Mouse (Mus musculus): ENCODE measurements around the gene Opcml. TPM values are rescaled to one million over a fixed set of nuclear protein-coding genes. Genes with fewer than 3 reads are reported as not detected.

Opcml gene
- polyA plus RNA-seq, 1 experiment = not detected

DNA sequence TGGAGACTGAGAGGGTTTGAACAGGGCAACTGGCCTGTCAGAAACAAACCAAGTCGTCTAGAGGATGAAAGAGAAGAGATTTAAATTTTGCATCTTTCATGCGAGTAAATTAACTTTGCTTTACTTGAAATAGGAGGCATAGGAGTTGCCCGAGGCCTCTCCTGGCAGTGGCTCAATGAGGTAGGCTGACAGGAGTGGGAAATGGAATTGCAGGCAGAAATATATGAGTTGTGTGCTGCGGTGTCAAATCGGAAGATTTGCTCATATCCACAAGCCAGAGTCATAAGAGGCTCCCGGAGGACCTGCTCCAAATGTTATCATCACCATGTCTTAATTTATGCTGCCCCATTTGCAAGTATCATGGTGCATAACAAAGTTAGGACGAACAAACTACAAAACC lies 391.3 kb downstream of the Opcml start:
- no peaks in the 10 kb centered on the region for H3K36me3 ChIP-seq (ENCODE audit: control insufficient read depth, insufficient read depth)
- no peak overlapping the region for H3K4me2 ChIP-seq (ENCODE audit: low read depth)
- H3K79me2 ChIP-seq (ENCODE audit: control insufficient read depth, insufficient read depth) = no peaks in the 10 kb centered on the region
- no peak for TF ChIP-seq E2F4 (IDR thresholded peaks at IDR 0.05; ENCODE audit: insufficient read depth)
- TF ChIP-seq TCF12 (IDR thresholded peaks at IDR 0.05; ENCODE audit: insufficient read depth, poor library complexity, severe bottlenecking) = no peak
- no peak for TF ChIP-seq MYOG (IDR thresholded peaks at IDR 0.05; ENCODE audit: control insufficient read depth in 1 of 3, insufficient read depth in 1 of 3, insufficient read length in 2 of 3, low read depth in 2 of 3)
- TF ChIP-seq USF1 (IDR thresholded peaks at IDR 0.05; ENCODE audit: low read depth) = no peak
- no peak for TF ChIP-seq POLR2AphosphoS2 (IDR thresholded peaks at IDR 0.05; ENCODE audit: insufficient read length, low read depth)
- no peak for TF ChIP-seq TCF3 (IDR thresholded peaks at IDR 0.05; ENCODE audit: insufficient read length, low read depth)
- no peak for TF ChIP-seq REST (IDR thresholded peaks at IDR 0.05; ENCODE audit: insufficient read depth, insufficient read length)
- no peak for TF ChIP-seq MAX (IDR thresholded peaks at IDR 0.05; ENCODE audit: low read depth)
- TF ChIP-seq MYOD1 (IDR thresholded peaks at IDR 0.05; ENCODE audit: control insufficient read depth in 1 of 3, insufficient read length in 2 of 3, low read depth in 2 of 3) = no peak
- TF ChIP-seq POLR2A (IDR thresholded peaks at IDR 0.05; ENCODE audit: insufficient read length, low read depth) = no peak
- TF ChIP-seq CEBPB (IDR thresholded peaks at IDR 0.05; ENCODE audit: insufficient read depth, poor library complexity, severe bottlenecking) = no peak
- TF ChIP-seq SRF (IDR thresholded peaks at IDR 0.05; ENCODE audit: control insufficient read depth, insufficient read length, low read depth) = no peak
- H3K27me3 ChIP-seq (ENCODE audit: control insufficient read depth, insufficient read depth, insufficient read length) = no peaks in the 10 kb centered on the region
- H3ac ChIP-seq (ENCODE audit: control insufficient read depth, insufficient read length) = no peak overlapping the region
- no peak overlapping the region for H3K4me3 ChIP-seq

GRCm38 (mm10) chr9:28190226-28190625 lies 399.7 kb downstream of the Opcml start:
- Histone ChIP-seq H3K36me3 (ENCODE audit: control insufficient read depth, insufficient read depth) (no peaks in the 10 kb centered on the region), H3K4me3 (no peak overlapping the region), H3K79me2 (ENCODE audit: control insufficient read depth, insufficient read depth) (no peaks in the 10 kb centered on the region), H3K4me2 (ENCODE audit: low read depth) (no peak overlapping the region), H3ac (ENCODE audit: control insufficient read depth, insufficient read length) (no peak overlapping the region), H3K27me3 (ENCODE audit: control insufficient read depth, insufficient read depth, insufficient read length) (no peaks in the 10 kb centered on the region)
- TF ChIP-seq MAX (IDR thresholded peaks at IDR 0.05; ENCODE audit: low read depth) (no peak), CEBPB (IDR thresholded peaks at IDR 0.05; ENCODE audit: insufficient read depth, poor library complexity, severe bottlenecking) (no peak), POLR2A (IDR thresholded peaks at IDR 0.05; ENCODE audit: insufficient read length, low read depth) (no peak), REST (IDR thresholded peaks at IDR 0.05; ENCODE audit: insufficient read depth, insufficient read length) (no peak), MYOD1 (IDR thresholded peaks at IDR 0.05; ENCODE audit: control insufficient read depth in 1 of 3, insufficient read length in 2 of 3, low read depth in 2 of 3) (no peak), TCF12 (IDR thresholded peaks at IDR 0.05; ENCODE audit: insufficient read depth, poor library complexity, severe bottlenecking) (no peak), POLR2AphosphoS2 (IDR thresholded peaks at IDR 0.05; ENCODE audit: insufficient read length, low read depth) (no peak), MYOG (IDR thresholded peaks at IDR 0.05; ENCODE audit: control insufficient read depth in 1 of 3, insufficient read depth in 1 of 3, insufficient read length in 2 of 3, low read depth in 2 of 3) (no peak), E2F4 (IDR thresholded peaks at IDR 0.05; ENCODE audit: insufficient read depth) (no peak), USF1 (IDR thresholded peaks at IDR 0.05; ENCODE audit: low read depth) (no peak), TCF3 (IDR thresholded peaks at IDR 0.05; ENCODE audit: insufficient read length, low read depth) (no peak), SRF (IDR thresholded peaks at IDR 0.05; ENCODE audit: control insufficient read depth, insufficient read length, low read depth) (no peak)

DNA sequence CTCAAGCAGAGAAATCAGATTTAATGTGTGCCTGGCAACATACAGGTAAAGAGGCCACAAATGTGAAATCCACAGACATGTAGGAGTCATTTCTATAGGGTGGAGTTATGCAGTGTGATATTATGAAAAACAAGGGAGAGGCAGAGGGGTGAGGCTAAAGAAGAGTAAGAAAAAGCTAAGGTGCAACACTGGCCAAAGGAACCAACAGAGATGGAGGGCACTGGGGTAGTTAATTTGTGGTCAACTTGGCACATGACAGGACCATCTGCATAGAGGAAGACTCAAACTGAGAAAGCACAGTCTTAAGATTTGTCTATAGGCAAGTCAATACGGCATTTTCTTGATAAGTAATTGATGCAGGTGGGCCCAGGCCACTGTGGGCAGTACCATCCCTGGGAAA lies 400.2 kb downstream of the Opcml start:
- TF ChIP-seq POLR2AphosphoS2 (IDR thresholded peaks at IDR 0.05; ENCODE audit: insufficient read length, low read depth) (no peak), E2F4 (IDR thresholded peaks at IDR 0.05; ENCODE audit: insufficient read depth) (no peak)
- no peak overlapping the region for H3K4me2 ChIP-seq (ENCODE audit: low read depth)
- no peaks in the 10 kb centered on the region for H3K79me2 ChIP-seq (ENCODE audit: control insufficient read depth, insufficient read depth)
- H3K27me3 ChIP-seq (ENCODE audit: control insufficient read depth, insufficient read depth, insufficient read length) = no peaks in the 10 kb centered on the region
- H3K36me3 ChIP-seq (ENCODE audit: control insufficient read depth, insufficient read depth) = no peaks in the 10 kb centered on the region
- H3K4me3 ChIP-seq = no peak overlapping the region
- H3ac ChIP-seq (ENCODE audit: control insufficient read depth, insufficient read length) = no peak overlapping the region

- H3K79me2 ChIP-seq (ENCODE audit: control insufficient read depth, insufficient read depth) = no peaks in the 10 kb centered on the region
- H3K27me3 ChIP-seq (ENCODE audit: control insufficient read depth, insufficient read depth, insufficient read length) = no peaks in the 10 kb centered on the region
- no peak overlapping the region for H3K4me2 ChIP-seq (ENCODE audit: low read depth)
- no peak overlapping the region for H3ac ChIP-seq (ENCODE audit: control insufficient read depth, insufficient read length)
- no peak overlapping the region for H3K4me3 ChIP-seq
- no peaks in the 10 kb centered on the region for H3K36me3 ChIP-seq (ENCODE audit: control insufficient read depth, insufficient read depth)
- TF ChIP-seq CEBPB (IDR thresholded peaks at IDR 0.05; ENCODE audit: insufficient read depth, poor library complexity, severe bottlenecking) (no peak), MYOG (IDR thresholded peaks at IDR 0.05; ENCODE audit: control insufficient read depth in 1 of 3, insufficient read depth in 1 of 3, insufficient read length in 2 of 3, low read depth in 2 of 3) (no peak), POLR2A (IDR thresholded peaks at IDR 0.05; ENCODE audit: insufficient read length, low read depth) (no peak), MYOD1 (IDR thresholded peaks at IDR 0.05; ENCODE audit: control insufficient read depth in 1 of 3, insufficient read length in 2 of 3, low read depth in 2 of 3) (no peak), USF1 (IDR thresholded peaks at IDR 0.05; ENCODE audit: low read depth) (no peak), TCF3 (IDR thresholded peaks at IDR 0.05; ENCODE audit: insufficient read length, low read depth) (no peak), MAX (IDR thresholded peaks at IDR 0.05; ENCODE audit: low read depth) (no peak), TCF12 (IDR thresholded peaks at IDR 0.05; ENCODE audit: insufficient read depth, poor library complexity, severe bottlenecking) (no peak), E2F4 (IDR thresholded peaks at IDR 0.05; ENCODE audit: insufficient read depth) (no peak), REST (IDR thresholded peaks at IDR 0.05; ENCODE audit: insufficient read depth, insufficient read length) (no peak), POLR2AphosphoS2 (IDR thresholded peaks at IDR 0.05; ENCODE audit: insufficient read length, low read depth) (no peak), SRF (IDR thresholded peaks at IDR 0.05; ENCODE audit: control insufficient read depth, insufficient read length, low read depth) (no peak)
Measured at GRCm38 (mm10) chr9:28196550-28196949, 406.0 kb downstream of the Opcml start.

- no peaks in the 10 kb centered on the region for H3K27me3 ChIP-seq (ENCODE audit: control insufficient read depth, insufficient read depth, insufficient read length)
- TF ChIP-seq POLR2A (IDR thresholded peaks at IDR 0.05; ENCODE audit: insufficient read length, low read depth) (no peak), CEBPB (IDR thresholded peaks at IDR 0.05; ENCODE audit: insufficient read depth, poor library complexity, severe bottlenecking) (no peak), REST (IDR thresholded peaks at IDR 0.05; ENCODE audit: insufficient read depth, insufficient read length) (no peak), POLR2AphosphoS2 (IDR thresholded peaks at IDR 0.05; ENCODE audit: insufficient read length, low read depth) (no peak), SRF (IDR thresholded peaks at IDR 0.05; ENCODE audit: control insufficient read depth, insufficient read length, low read depth) (no peak), E2F4 (IDR thresholded peaks at IDR 0.05; ENCODE audit: insufficient read depth) (no peak), MYOD1 (IDR thresholded peaks at IDR 0.05; ENCODE audit: control insufficient read depth in 1 of 3, insufficient read length in 2 of 3, low read depth in 2 of 3) (no peak), TCF12 (IDR thresholded peaks at IDR 0.05; ENCODE audit: insufficient read depth, poor library complexity, severe bottlenecking) (no peak), TCF3 (IDR thresholded peaks at IDR 0.05; ENCODE audit: insufficient read length, low read depth) (no peak), MAX (IDR thresholded peaks at IDR 0.05; ENCODE audit: low read depth) (no peak), USF1 (IDR thresholded peaks at IDR 0.05; ENCODE audit: low read depth) (no peak), MYOG (IDR thresholded peaks at IDR 0.05; ENCODE audit: control insufficient read depth in 1 of 3, insufficient read depth in 1 of 3, insufficient read length in 2 of 3, low read depth in 2 of 3) (no peak)
- no peak overlapping the region for H3ac ChIP-seq (ENCODE audit: control insufficient read depth, insufficient read length)
- no peak overlapping the region for H3K4me2 ChIP-seq (ENCODE audit: low read depth)
- no peaks in the 10 kb centered on the region for H3K79me2 ChIP-seq (ENCODE audit: control insufficient read depth, insufficient read depth)
- no peak overlapping the region for H3K4me3 ChIP-seq
- H3K36me3 ChIP-seq (ENCODE audit: control insufficient read depth, insufficient read depth) = no peaks in the 10 kb centered on the region
Measured at GRCm38 (mm10) chr9:28197061-28197460, 406.5 kb downstream of the Opcml start.
